Mouse (Mus musculus): Measurements from ENCODE around the gene Prune2.

- TF ChIP-seq CTCF (IDR thresholded peaks at IDR 0.05; ENCODE audit: low read depth) (no peak), EP300 (IDR thresholded peaks at IDR 0.05; ENCODE audit: low read depth) (no peak)
These were observed 23.0 kb downstream of the Prune2 start for GRCm38 (mm10) chr19:16978910-16979309.

All from liver, postnatal 0 days (tissue).